Mouse (Mus musculus) layer of hippocampus, postnatal 25 days (tissue): ENCODE results near the gene Taar1. TPM values are rescaled to one million over a fixed set of nuclear protein-coding genes. Genes with fewer than 3 reads are reported as not detected.

Experiments used
- DNase-seq, 2 experiments: peaks; one replicate each; pipeline ENCODE4 v3.0.0; 2022; ENCODE audit warnings: mixed read lengths in 2 of 2, low spot score in 1 of 2; ENCODE audit errors: extremely low spot score in 1 of 2
- total RNA-seq, 2 experiments: library from RNA; stranded (reverse); gene quantifications; 2 replicates each; pipeline ENCODE4 v1.2.3; 2021

The Taar1 gene
- total RNA-seq, result not detected

DNA sequence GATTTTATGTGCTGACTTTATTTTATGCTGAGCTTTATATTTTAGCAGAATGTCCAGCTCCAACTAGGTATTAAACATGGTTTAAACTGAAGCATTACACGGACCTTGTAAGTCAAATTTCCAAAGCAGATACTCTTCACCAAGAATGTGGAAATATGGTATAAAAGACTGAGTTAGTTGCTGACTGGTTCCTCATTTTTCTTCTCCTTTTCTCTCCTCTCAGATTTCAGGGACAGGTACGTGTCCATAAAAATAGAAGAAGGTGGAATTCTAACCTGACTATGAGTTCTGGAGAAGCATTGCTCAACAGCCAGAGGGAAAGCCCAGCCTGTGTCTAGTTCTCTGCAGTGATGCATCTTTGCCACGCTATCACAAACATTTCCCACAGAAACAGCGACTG lies at the start of gene Taar1:
TSS of gene Taar1 (plus strand) at position 301 of the 400 bp plus-strand sequence.
- no peak for DNase-seq

DNA sequence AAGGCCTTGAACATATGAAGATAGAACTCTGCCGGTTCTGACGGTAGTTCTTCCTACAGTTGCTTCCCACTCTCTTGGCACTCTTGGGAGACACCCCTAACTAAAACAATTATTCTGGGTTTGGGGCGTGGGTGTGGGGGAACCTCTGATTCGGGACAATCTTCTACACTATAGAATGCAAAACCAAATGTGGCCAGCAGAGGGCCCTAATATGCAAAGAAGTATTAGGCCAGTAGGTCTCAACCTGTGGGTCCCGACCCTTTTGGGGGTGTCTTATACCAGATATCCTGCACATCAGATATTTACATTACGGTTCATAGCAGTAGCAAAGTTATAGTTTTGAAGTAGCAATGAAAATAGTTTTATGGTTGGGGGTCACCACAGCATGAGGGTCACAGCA lies 39.5 kb upstream of the Taar1 start:
- DNase-seq, result peak in 1 of 2 experiments; percentile 31

DNA sequence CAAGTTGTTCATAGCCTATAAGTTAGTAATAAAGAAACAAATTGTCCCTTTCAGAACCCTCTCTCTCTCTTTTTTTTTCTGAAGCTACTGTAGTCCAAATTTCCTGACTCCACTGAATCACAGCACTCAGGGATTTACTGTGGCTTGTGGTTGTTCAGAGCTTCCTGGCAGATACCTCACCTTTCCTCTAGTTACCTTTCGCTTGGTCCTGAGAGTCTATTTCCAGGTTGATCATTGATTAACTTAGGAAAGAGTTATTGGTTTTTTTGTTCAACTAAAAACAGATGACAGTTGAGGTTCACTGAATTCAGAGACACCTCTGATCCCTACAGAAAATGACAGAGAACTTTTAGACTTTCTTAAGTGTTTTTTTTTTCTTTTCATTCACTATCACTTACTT lies 35.2 kb upstream of the Taar1 start:
- DNase-seq, result no peak

DNA sequence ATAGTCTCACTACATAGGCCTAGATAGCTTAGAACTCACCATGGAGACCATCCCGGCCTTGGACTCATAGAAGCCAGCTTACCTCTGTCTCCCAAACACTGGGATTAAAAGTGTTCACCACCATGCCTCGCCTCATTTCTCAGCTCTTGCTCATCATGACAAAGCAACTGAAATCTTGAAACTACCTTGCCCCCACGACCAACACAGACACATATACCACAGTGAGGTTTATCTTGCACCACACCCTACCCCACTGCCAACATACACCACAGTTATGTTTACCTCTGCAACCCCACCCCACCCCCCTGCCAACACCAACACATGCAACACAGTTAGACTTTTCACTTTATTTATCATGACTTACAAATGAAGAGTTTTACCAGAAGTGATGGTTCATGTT lies 34.1 kb upstream of the Taar1 start:
- DNase-seq, result no peak

DNA sequence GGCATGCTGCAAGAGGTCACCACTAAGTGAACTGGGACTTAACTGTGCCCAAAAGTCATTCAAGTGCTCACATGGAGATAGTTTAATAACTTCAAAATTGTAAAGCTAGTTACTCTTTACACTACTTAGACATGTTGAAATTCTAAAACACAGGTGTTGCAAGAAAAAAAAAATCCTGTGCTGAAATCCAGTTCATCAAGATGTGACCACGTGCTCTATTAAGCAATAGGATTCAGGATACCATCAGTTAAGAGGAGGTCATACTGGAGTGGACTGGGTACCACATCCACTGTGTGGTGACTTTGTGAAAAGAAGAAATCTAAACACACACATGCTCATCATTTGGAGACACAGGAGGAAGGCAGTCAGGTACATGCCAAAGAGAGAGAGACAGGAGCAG lies 27.2 kb upstream of the Taar1 start:
- no peak for DNase-seq

DNA sequence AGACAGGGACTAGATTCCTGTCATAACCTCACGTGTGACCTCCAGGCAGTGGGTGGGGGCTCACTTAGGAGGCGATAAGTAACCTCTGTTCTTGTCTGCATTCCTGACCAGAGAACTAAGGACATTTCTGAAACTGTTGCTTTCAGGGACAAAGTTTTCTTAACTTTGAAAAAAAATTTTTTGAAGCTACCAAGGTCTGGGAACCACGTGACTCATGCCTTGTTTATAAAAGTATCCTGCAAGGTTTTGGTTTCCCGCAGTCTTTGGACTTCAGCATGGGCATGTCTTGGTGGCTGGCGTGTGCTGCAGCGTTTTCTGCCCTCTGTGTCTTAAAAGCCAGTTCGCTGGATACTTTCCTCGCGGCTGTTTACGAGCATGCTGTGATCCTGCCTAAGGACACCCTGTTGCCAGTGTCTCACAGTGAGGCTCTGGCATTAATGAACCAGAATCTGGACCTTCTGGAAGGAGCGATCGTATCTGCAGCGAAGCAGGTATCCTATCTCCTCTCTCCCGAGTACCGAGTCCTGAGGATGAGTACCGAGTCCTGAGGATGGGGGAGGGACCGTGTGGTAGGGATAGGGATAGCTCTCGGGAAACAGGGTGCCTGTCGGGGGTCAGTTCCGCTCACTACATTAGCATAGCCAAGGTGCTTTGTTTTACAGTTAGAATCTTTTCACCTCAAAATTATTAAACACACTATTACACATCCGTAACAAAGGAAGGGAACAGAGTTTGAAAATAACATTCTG lies 25.4 kb upstream of the Taar1 start, which contains the start of gene Vnn1:
TSS of gene Vnn1 (plus strand) at position 88 of the 749 bp plus-strand sequence.
- no peak for DNase-seq

DNA sequence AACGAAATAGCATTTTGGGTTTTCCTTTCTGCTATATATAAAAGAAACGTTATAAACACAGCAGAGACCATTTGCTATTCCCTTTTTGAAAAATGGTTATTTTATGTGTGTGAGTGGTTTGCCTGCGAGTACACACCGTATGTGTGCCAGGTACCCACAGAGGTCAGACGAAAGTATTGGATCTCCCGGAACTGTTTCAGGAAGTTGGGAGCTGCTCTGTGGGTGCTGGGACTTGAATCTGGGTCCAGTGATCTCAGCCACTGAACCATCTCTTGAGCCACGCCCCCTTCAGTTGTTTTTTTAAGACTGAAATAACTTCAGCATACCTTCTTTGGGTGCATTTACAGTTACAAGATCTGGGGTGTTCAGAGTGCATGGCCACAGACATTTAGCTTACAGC lies 24.8 kb upstream of the Taar1 start:
- DNase-seq, result no peak

DNA sequence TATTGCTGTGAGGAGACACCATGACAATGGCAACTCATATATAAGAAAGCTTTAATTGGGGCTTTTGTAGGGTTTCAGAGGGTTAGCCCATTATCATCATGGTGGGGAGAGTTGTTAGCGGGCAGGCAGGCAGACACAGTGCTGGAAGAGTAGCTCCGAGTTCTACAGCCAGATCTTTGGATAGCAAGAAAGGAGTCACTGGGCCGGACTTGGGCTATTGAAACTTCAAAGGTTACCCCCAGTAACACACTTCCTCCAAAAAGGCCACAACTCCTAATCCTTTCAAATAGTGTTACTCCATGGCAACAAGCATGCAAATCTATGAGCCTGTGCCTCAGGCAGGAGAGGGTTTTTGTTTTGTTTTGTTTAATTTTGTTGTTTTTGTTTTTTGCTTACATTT lies 19.0 kb upstream of the Taar1 start:
- DNase-seq, result no peak

DNA sequence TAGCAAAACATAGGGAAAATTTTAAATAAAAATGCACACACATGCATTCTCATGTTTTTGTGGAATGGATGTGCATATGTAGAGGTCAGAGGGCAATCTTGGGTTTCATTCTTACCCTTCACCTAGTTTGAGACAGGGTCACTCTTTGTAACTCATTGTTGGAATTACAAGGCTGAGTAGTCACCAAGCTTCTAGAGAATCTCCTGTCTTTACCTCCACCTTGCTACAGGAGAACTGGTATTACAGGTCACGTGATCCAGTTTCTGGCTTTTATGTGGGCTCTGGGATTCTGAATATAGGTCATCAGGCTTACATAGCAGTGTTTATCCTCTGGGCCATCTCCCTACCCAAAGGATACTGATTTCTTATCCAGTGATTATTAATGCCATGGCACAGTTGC lies 14.5 kb upstream of the Taar1 start:
- no peak for DNase-seq

DNA sequence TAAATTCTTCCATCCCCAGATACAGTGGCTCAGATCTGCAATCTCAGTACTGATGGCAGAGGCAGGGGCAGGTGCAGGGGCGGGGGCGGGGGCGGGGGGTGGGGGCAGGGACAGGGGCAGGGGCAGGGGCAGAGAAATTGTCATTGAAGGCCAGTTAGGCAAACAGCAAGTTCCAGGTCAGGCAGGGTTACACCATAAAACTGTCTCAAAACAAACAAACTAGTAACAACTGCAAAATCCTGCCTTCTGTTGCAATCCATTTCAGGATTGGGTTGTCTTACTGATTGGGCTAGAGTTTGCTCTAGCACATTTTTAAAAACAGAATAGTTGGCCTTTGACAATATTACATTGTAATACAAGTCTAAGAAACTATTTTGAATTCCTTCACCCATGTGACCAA lies 2.3 kb downstream of the Taar1 start:
- no peak for DNase-seq

DNA sequence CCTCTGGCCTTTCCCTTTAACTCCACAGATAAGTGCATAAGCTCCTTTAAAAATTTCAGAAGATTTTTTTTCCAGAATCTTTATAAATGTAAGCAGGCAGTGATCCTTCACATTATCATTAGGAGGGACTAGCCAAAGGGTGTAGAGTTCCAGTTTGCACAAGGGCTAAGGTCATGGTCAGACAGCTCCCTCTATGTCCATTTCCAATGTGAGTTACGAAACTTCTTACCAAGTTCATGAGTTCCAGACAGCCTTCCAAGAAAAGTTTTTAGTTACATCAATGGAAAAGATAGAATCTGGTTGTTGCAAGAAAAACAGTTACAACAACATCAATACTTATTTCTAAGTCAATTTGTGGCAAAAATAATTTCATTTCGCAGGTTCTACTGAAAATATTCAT lies 3.8 kb downstream of the Taar1 start:
- DNase-seq, result no peak

DNA sequence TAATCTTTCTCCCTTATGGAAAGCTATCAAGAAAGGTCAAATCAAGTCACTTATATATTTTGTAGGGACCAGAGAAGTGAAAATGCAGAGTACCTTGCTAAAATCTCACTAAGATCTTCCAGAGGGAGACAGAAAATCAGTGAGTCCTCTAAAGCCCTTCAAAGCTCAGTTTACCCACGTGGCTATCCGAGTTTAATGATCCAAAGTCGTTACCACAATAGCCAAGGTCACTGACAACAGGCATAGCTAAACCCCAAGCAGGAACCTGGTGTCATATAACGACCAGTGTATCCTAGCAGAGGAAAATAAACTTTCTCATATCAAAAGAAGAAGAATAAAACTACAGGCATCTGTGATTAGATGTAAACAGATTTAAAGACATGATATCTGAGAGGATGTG lies 17.5 kb downstream of the Taar1 start:
- no peak for DNase-seq

DNA sequence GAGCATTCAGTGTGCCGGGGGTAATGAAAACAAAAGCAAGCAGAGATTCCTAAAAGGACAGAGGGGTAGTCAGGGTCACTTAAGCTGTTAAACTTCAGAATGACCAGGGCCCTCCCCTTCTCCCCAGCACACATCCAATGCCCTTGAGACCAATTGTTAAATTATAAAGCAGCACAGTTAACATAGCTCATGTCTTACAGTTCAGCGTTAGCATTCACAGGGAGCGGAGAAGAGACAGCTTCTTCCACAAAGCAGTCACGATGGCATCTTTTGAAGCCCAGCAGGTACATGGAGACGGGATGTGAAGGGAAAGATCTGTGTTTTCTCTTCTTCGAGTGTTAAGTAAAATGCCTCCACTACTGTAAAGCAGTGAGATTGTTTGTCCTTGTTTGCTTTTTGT lies 18.2 kb downstream of the Taar1 start, which contains the start of gene Taar2:
TSS of gene Taar2 (plus strand) at position 261 of the 400 bp plus-strand sequence.
- no peak for DNase-seq

DNA sequence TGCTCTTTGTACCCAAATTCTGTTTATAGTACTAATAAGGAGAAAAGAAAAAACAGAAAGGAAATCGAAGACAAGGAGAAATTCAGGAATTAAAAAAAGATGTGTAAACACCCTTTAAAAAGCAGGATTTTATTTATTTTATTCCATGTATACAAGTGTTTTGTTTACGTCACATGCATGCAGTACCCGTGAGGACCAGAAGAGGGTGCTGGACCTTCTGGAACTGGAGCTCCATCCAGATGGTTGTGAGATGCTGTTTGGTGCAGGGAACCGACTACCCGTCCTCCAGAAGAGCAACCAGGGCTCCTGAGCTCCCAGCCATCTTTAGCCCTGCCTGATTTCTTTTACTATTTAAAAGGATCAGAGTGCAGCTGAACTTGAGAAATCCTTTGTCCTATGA lies 22.3 kb downstream of the Taar1 start:
- DNase-seq, result no peak

DNA sequence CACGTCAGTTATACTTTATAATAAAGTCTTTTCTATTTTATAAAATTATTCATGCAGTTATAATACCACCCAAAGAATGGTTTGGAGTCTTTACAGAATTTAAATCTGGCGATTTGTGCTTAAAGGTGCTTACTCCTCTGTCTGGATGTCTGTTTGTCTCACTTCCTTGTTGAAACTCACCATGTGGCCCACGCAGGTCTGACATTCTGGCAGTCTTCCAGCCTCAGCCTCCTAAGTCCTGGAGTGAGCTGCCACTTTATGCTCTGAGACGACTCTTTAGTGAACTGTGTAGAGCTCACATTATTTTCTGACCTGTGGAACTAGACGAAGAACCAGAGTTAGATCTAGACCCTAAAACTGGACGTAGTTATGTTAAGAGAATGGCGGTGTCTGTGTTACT lies 27.9 kb downstream of the Taar1 start:
- DNase-seq, result no peak

DNA sequence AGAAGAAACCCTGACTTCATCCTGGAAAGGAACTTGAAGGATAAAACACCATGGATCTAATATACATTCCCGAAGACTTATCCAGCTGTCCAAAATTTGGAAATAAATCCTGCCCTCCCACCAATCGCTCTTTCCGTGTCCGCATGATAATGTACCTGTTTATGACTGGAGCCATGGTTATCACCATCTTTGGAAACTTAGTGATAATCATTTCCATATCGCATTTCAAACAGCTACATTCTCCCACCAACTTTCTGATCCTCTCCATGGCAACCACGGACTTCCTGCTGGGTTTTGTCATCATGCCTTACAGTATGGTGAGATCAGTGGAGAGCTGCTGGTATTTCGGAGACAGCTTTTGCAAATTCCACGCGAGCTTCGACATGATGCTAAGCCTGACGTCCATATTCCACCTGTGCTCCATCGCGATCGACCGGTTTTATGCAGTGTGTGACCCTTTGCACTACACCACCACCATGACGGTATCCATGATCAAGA lies 29.4 kb downstream of the Taar1 start, which contains the start of gene Taar3:
TSS of gene Taar3 (plus strand) at position 51 of the 498 bp plus-strand sequence.
- no peak for DNase-seq

DNA sequence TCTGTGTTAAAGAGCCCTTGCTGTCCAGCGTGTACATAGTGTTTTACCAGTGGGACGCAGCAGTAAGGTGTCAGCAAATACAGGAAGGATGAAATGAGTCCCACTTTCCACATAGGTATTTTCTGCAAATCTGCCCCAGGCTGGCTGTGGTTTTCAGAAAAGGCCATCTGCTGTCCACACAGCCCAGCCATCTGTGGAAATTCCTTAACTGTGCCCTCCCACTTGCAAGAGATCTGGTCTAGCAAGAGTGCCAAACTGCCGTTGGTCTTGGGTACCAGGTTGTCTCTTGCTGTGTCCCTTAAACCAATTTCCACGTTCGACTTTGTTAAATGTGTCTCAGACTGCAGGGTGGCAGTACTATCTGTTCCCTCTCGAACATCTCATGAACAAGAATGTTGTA lies 31.6 kb downstream of the Taar1 start:
- no peak for DNase-seq

DNA sequence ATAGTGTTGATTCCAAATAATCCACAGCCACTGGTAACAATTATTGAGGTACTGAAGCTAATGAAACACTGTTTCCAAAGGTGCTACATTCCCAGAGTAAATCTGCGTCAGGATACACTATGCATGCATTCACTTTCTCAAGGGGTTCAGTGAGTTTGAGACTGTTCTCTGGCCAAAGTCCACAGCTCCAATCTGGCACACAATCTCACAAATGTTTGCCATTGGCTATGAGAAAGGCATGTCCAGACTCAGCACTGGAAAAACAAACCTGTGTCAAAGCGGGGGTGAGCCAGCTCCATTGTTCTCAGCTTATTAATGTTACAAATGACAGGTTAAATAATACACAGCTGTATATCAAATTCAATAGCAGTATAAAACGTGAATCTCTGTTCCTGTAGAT lies 38.9 kb downstream of the Taar1 start:
- DNase-seq, result no peak

DNA sequence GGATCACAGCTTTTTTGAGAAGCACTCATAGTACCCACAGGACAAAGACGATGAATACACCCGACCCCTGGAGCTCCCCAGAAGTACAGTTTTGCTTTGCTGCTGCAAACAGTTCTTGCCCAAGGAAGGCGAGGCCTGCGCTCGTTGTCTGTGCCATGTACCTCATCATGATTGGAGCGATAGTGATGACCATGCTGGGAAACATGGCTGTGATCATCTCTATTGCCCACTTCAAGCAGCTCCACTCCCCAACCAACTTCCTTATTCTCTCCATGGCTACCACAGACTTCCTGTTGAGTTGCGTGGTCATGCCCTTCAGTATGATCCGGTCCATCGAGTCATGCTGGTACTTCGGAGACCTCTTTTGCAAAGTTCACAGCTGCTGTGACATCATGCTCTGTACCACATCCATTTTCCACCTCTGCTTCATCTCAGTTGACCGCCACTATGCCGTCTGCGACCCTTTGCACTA lies 40.3 kb downstream of the Taar1 start, which contains the start of gene Taar4:
TSS of gene Taar4 (plus strand) at position 51 of the 472 bp plus-strand sequence.
- DNase-seq, result no peak

DNA sequence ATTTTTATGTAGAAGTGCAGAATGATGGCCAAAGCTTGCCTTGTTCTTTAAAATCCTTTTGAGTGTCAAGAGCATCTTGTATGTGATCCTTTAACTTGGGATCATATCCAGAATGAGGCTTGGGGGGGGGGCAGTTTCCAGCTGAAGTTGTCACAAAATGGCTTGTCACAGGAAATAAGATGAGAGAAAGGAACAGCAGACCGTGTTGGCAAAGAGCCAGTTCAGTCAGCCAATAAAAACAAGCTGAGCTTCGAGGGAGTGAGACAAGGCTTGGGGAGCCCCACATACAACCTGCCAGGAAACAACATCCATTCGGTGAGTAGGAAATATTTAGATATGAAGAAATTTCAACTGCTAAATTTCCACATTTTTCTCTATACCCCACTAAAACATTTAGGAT lies 43.3 kb downstream of the Taar1 start:
- no peak for DNase-seq

DNA sequence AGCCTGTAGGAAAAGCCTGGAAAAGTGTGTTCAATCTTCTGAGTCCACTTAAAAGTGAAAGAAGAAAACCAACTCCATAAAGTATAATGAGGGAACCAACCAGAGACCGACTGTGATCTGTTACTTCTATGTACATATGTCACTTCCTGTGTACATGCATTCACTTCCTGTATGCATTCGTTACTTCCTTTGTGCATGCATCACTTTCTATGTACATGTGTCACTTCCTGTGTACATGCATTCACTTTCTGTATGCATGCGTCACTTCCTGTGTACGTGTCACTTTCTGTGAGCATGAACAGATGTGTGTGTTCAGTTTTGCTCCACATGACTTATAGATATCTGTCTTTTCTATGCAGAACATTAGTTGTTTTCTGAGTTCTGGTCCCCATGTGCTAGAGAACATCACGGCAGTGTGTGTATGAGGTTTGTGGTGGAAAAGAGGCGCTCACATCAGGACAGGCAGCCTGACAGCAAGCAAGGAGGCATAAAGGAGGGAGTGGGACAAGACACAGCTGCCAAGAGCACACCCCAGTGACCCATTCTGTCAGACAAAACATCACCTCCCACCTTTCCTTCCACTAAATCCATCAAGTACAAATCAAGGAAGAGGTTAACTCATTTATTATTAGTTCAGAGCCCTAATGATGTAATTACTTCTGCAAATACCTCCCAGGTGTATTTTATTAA lies 44.9 kb downstream of the Taar1 start:
- no peak for DNase-seq
